Comparison of ENCODE assay signal across 8 mouse cellular contexts in genomic region chr3:19894630-19895578, GRCm38 (mm10).
A peak's percentile ranks its signal among the peaks of the same experiment; 100 is the strongest.
DNase-seq lines count a peak whose midpoint lies in the region; ATAC-seq and TF ChIP-seq lines count a peak whose summit lies in the region.

No protein-coding gene starts in this region.

- H3K79me2 ChIP-seq in C2C12 (ENCODE audit: control insufficient read depth, insufficient read depth) (peaks cover 28% of the 10 kb centered on the region), myocyte (ENCODE audit: control insufficient read depth, insufficient read depth) (peaks cover 10% of the 10 kb centered on the region)
- peaks cover 9% of the 10 kb centered on the region; the same call in 1 of the 2 replicates for H3K79me2 ChIP-seq in liver, adult 2 months (ENCODE audit: control insufficient read depth, insufficient read depth, low read length)

- no peaks in the 10 kb centered on the region for H3K36me3 ChIP-seq in C2C12 (ENCODE audit: control insufficient read depth, insufficient read depth)
- H3K36me3 ChIP-seq in erythroblast, embryonic 14.5 days (ENCODE audit: control insufficient read depth) = no peaks in the 10 kb centered on the region; the same call in 1 of the 2 replicates
- 0 out of 2 replicates have a peak, but pooled peaks cover 4% of the 10 kb centered on the region for H3K36me3 ChIP-seq in heart, embryonic 11.5 days (ENCODE audit: control insufficient read depth, insufficient read depth, low read length)
- H3K36me3 ChIP-seq in kidney, embryonic 16.5 days (ENCODE audit: insufficient read depth, low read length) = peaks cover 18% of the 10 kb centered on the region
- H3K36me3 ChIP-seq in liver, adult 2 months (ENCODE audit: control insufficient read depth, insufficient read depth, low read length) = no peaks in the 10 kb centered on the region
- no peaks in the 10 kb centered on the region for H3K36me3 ChIP-seq in myocyte (ENCODE audit: control insufficient read depth, insufficient read depth)
- no peaks in the 10 kb centered on the region for H3K36me3 ChIP-seq in splenic B cell, adult 2 months (ENCODE audit: control insufficient read depth, insufficient read depth, low read length, poor library complexity, severe bottlenecking)

- H3K4me2 ChIP-seq in heart, embryonic 11.5 days = peak overlapping the region; percentile 77
- H3K4me2 ChIP-seq in kidney, embryonic 16.5 days (replicated peaks; ENCODE audit: low read depth, low read length) = peak overlapping the region; percentile 87
- peak overlapping the region; percentile 89 for H3K4me2 ChIP-seq in myocyte (ENCODE audit: low read depth)

- peaks cover 34% of the 10 kb centered on the region for H3K4me1 ChIP-seq in erythroblast, embryonic 14.5 days (ENCODE audit: control insufficient read depth)
- peaks cover 3% of the 10 kb centered on the region; the same call in 1 of the 2 replicates for H3K4me1 ChIP-seq in heart, embryonic 11.5 days (ENCODE audit: control insufficient read depth, insufficient read depth, low read length)
- H3K4me1 ChIP-seq in kidney, embryonic 16.5 days (ENCODE audit: insufficient read depth, low read length) = peaks cover 14% of the 10 kb centered on the region
- peaks cover 10% of the 10 kb centered on the region for H3K4me1 ChIP-seq in liver, adult 2 months (ENCODE audit: control insufficient read depth, insufficient read depth, low read length)

- ATAC-seq in heart, embryonic 11.5 days (replicated peaks; ENCODE audit: insufficient number of reproducible peaks, low FRiP score, low TSS enrichment) = peak; percentile 98
- ATAC-seq in kidney, embryonic 16.5 days (ENCODE audit: low FRiP score, low TSS enrichment) = peak; percentile 100

- H3K9me3 ChIP-seq in erythroblast, embryonic 14.5 days (ENCODE audit: control insufficient read depth, low read length) = no peaks in the 10 kb centered on the region
- H3K9me3 ChIP-seq in heart, embryonic 11.5 days (replicated peaks; ENCODE audit: control insufficient read depth, low read length) = no peaks in the 10 kb centered on the region
- H3K9me3 ChIP-seq in kidney, embryonic 16.5 days (ENCODE audit: low read length) = no peaks in the 10 kb centered on the region

- TF ChIP-seq CTCF in C2C12 (IDR thresholded peaks at IDR 0.05; ENCODE audit: control insufficient read depth, insufficient read depth, insufficient read length) = peak; percentile 58
- peak; percentile 86 for TF ChIP-seq CTCF in brain, embryonic 14.5 days (IDR thresholded peaks at IDR 0.05; ENCODE audit: borderline replicate concordance, extremely low read depth, insufficient read depth, insufficient read length)
- peak; percentile 87 for TF ChIP-seq CTCF in liver, adult 2 months (IDR thresholded peaks at IDR 0.05; ENCODE audit: low read depth, low read length)

- WGBS in heart, embryonic 11.5 days (ENCODE audit: insufficient replicate concordance) = under 1% methylated on average over 68 of the region's 68 CpGs
- WGBS in kidney, embryonic 16.5 days = under 1% methylated on average over 67 of the region's 68 CpGs
- WGBS in liver, adult 2 months = under 1% methylated on average over 68 of the region's 68 CpGs

- TF ChIP-seq POLR2A in brain, embryonic 14.5 days (IDR thresholded peaks at IDR 0.05; ENCODE audit: borderline replicate concordance, extremely low read depth, insufficient read depth, insufficient read length, poor library complexity, severe bottlenecking) = no peak
- 0 out of 2 replicates have a peak, but pooled peaks have one; percentile 32 for TF ChIP-seq POLR2A in liver, adult 2 months (IDR thresholded peaks at IDR 0.05; ENCODE audit: extremely low read depth, insufficient read depth, low read length)
- TF ChIP-seq POLR2A in myocyte (IDR thresholded peaks at IDR 0.05; ENCODE audit: insufficient read length, low read depth) = peak; percentile 64

- H3ac ChIP-seq in C2C12 (ENCODE audit: control insufficient read depth, insufficient read length, low read depth) (peak overlapping the region; percentile 94), myocyte (ENCODE audit: control insufficient read depth, insufficient read length) (peak overlapping the region; percentile 66)

- peaks cover 16% of the 10 kb centered on the region for H3K79me3 ChIP-seq in C2C12 (ENCODE audit: low read depth)

- peak overlapping the region; percentile 52 for H3K4me3 ChIP-seq in C2C12 (ENCODE audit: insufficient read depth, poor library complexity, severe bottlenecking)
- peak overlapping the region; percentile 95 for H3K4me3 ChIP-seq in erythroblast, embryonic 14.5 days (replicated peaks)
- peak overlapping the region; percentile 86 for H3K4me3 ChIP-seq in heart, embryonic 11.5 days (ENCODE audit: low read depth, low read length)
- peak overlapping the region; percentile 94 for H3K4me3 ChIP-seq in kidney, embryonic 16.5 days (ENCODE audit: low read length)
- H3K4me3 ChIP-seq in liver, adult 2 months (ENCODE audit: insufficient read depth, low read depth, low read length) = peak overlapping the region; percentile 94
- H3K4me3 ChIP-seq in myocyte = peak overlapping the region; percentile 78

- DNase-seq in brain, embryonic 14.5 days (ENCODE audit: low read depth) = peak; percentile 99
- DNase-seq in liver, adult 2 months (ENCODE audit: extremely low read depth, low read depth, low spot score) = peak; percentile 90
- DNase-seq in splenic B cell, adult 2 months (ENCODE audit: low read depth, low spot score) = peak; percentile 94

- H3K9ac ChIP-seq in heart, embryonic 11.5 days (ENCODE audit: low read depth, low read length) = peak overlapping the region; percentile 90
- H3K9ac ChIP-seq in kidney, embryonic 16.5 days (replicated peaks; ENCODE audit: low read length) = peak overlapping the region; percentile 86
- peak overlapping the region; percentile 78 for H3K9ac ChIP-seq in liver, adult 2 months (ENCODE audit: low read depth, low read length)

- H3K27me3 ChIP-seq in C2C12 (ENCODE audit: control insufficient read depth, insufficient read depth, insufficient read length) (no peaks in the 10 kb centered on the region), myocyte (ENCODE audit: control insufficient read depth, insufficient read depth, insufficient read length) (no peaks in the 10 kb centered on the region)
- H3K27me3 ChIP-seq in erythroblast, embryonic 14.5 days (ENCODE audit: control insufficient read depth) = no peaks in the 10 kb centered on the region
- H3K27me3 ChIP-seq in heart, embryonic 11.5 days (ENCODE audit: control insufficient read depth, insufficient read depth, low read length) = no peaks in the 10 kb centered on the region
- no peaks in the 10 kb centered on the region for H3K27me3 ChIP-seq in kidney, embryonic 16.5 days (ENCODE audit: insufficient read depth, low read length)
- H3K27me3 ChIP-seq in liver, adult 2 months (ENCODE audit: control insufficient read depth, insufficient read depth, low read length) = no peaks in the 10 kb centered on the region
- no peaks in the 10 kb centered on the region for H3K27me3 ChIP-seq in splenic B cell, adult 2 months (ENCODE audit: control insufficient read depth, insufficient read depth, low read length, poor library complexity, severe bottlenecking)

- H3K27ac ChIP-seq in heart, embryonic 11.5 days (ENCODE audit: low read depth, low read length) = peak overlapping the region; percentile 60
- H3K27ac ChIP-seq in kidney, embryonic 16.5 days (ENCODE audit: low read length) = peak overlapping the region; percentile 78
- peak overlapping the region; percentile 87 for H3K27ac ChIP-seq in liver, adult 2 months (replicated peaks; ENCODE audit: insufficient read depth, low read depth, low read length)

TF ChIP-seq in C2C12, 6 proteins besides CTCF, POLR2A, EP300 and RAD21:
- TF ChIP-seq FOSL1 (IDR thresholded peaks at IDR 0.05; ENCODE audit: insufficient read depth, low read length, poor library complexity, severe bottlenecking) (no peak), CEBPB (IDR thresholded peaks at IDR 0.05; ENCODE audit: low read depth) (no peak), USF1 (IDR thresholded peaks at IDR 0.05; ENCODE audit: low read depth) (no peak), MYOG (IDR thresholded peaks at IDR 0.05; ENCODE audit: control insufficient read depth, extremely low read depth, insufficient read length) (no peak), MYOD1 (IDR thresholded peaks at IDR 0.05; ENCODE audit: control insufficient read depth, insufficient read length, low read depth) (no peak), MAX (IDR thresholded peaks at IDR 0.05) (no peak)

TF ChIP-seq in myocyte, 11 proteins besides CTCF, POLR2A, EP300 and RAD21:
- TF ChIP-seq TCF12 (IDR thresholded peaks at IDR 0.05; ENCODE audit: insufficient read depth, poor library complexity, severe bottlenecking) (no peak), SRF (IDR thresholded peaks at IDR 0.05; ENCODE audit: control insufficient read depth, insufficient read length, low read depth) (peak; percentile 13), MYOD1 (IDR thresholded peaks at IDR 0.05; ENCODE audit: control insufficient read depth in 1 of 3, insufficient read length in 2 of 3, low read depth in 2 of 3) (peak in 2 of 3 experiments; percentile 57 to 69), CEBPB (IDR thresholded peaks at IDR 0.05; ENCODE audit: insufficient read depth, poor library complexity, severe bottlenecking) (no peak), USF1 (IDR thresholded peaks at IDR 0.05; ENCODE audit: low read depth) (no peak), MAX (IDR thresholded peaks at IDR 0.05; ENCODE audit: low read depth) (no peak), MYOG (IDR thresholded peaks at IDR 0.05; ENCODE audit: control insufficient read depth in 1 of 3, insufficient read depth in 1 of 3, insufficient read length in 2 of 3, low read depth in 2 of 3) (peak in 2 of 3 experiments; percentile 57 to 76), E2F4 (IDR thresholded peaks at IDR 0.05; ENCODE audit: insufficient read depth) (peak; percentile 86), TCF3 (IDR thresholded peaks at IDR 0.05; ENCODE audit: insufficient read length, low read depth) (no peak), POLR2AphosphoS2 (IDR thresholded peaks at IDR 0.05; ENCODE audit: insufficient read length, low read depth) (no peak), REST (IDR thresholded peaks at IDR 0.05; ENCODE audit: insufficient read depth, insufficient read length) (no peak)

Comparison
In these comparisons a context has a peak if more than half of its experiments do, and no peak if none do; other contexts are left out.
1. Peak in every context shown above with its lines: DNase-seq, ATAC-seq, H3K4me3 ChIP-seq and H3K27ac ChIP-seq.